Mouse (Mus musculus): ENCODE measurements around the gene Mettl25. TPM values are rescaled to one million over a fixed set of nuclear protein-coding genes. Genes with fewer than 3 reads are reported as not detected.

The Mettl25 gene
- polyA plus RNA-seq, 1 experiment from 2014 or later, result 13.7 TPM

- Histone ChIP-seq H3K27me3 (replicated peaks; ENCODE audit: control insufficient read depth, insufficient read depth, low read length) (no peaks in the 10 kb centered on the region), H3K36me3 (ENCODE audit: control insufficient read depth, insufficient read depth) (no peaks in the 10 kb centered on the region), H3K4me2 (ENCODE audit: low read length) (no peak overlapping the region), H3K27ac (ENCODE audit: low read length) (no peak overlapping the region), H3K9me3 (ENCODE audit: control insufficient read depth, low read length) (no peaks in the 10 kb centered on the region), H3K4me3 (replicated peaks; ENCODE audit: low read length) (no peak overlapping the region), H3K4me1 (replicated peaks; ENCODE audit: control insufficient read depth, insufficient read depth, low read length) (no peaks in the 10 kb centered on the region), H3K9ac (replicated peaks; ENCODE audit: low read depth, low read length) (no peak overlapping the region)
- WGBS, result 51% methylated on average over 5 of the region's 5 CpGs
- 0 out of 2 replicates have a peak, but pooled peaks have one; percentile 15 for ATAC-seq
These were observed 128.0 kb downstream of the Mettl25 start for GRCm38 (mm10) chr10:105713222-105713621.

Other genes with a start within 250 kb of the Mettl25 start
- gene Ccdc59, start 313 bp downstream of the Mettl25 start, polyA plus RNA-seq (2015; fragmentation: Nextera tagmentation; extraction: Ambion mirVana), result 48.5 and 51.6 TPM in 2 replicates